Mouse (Mus musculus) MEL-GATA-1-ER (cell line): ENCODE measurements at regions not wholly inside any gene's neighbourhood (a gene's known extent, or its start where the extent isn't known, plus 50 kb on each side); places are given as distances from the start of the nearest gene placed in this dataset.
A peak's percentile ranks its signal among the peaks of the same experiment; 100 is the strongest.

Experiments
- DNase-seq: peaks from one replicate; pipeline ENCODE4 v3.0.0-alpha.2; 2012; ENCODE audit warnings: low read depth; ENCODE audit errors: extremely low read depth

DNA sequence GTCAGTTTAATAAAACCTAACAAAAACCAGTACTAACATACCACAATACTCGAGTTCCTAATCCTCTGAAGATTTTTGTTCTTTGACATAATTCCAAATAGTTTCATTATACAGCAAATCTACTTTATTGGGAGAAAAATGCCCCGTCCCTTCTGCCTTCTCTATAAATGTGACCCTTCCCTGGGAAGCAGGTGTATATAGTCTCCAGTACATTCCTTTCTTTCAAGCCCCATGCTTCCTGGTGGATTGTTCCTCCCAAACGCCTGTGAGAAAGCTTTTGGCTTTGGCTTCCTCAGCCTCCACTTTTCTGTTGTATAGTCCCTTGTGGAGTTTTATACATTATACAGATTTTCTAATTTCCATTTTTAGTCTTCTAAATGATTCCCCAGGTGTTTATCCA is 1001.8 kb upstream of the Tenm3 start:
- DNase-seq, result no peak

DNA sequence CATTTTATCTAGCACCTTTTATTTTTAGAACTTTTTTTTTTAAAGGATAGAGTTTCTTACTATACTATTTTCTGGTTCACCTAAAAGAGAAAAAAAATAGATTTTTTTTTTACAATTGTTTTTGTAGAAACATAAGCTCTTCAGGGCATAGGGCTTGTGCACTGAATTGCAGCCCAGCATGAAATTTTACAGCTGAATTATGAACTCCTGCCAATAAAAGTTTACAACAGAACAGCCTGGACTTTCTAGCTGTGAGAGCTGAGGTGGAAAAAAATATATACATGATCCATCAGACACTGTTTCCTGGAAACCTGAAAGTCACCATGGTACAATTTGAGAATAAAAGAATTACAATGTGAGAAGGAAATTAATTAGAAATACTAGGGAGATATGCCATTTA is 988.2 kb upstream of the Tenm3 start:
- DNase-seq, result no peak

GRCm38 (mm10) chr8:49829345-49829744 is 985.6 kb upstream of the Tenm3 start:
- DNase-seq, result no peak

GRCm38 (mm10) chr8:49826231-49826630 is 982.5 kb upstream of the Tenm3 start:
- no peak for DNase-seq

DNA sequence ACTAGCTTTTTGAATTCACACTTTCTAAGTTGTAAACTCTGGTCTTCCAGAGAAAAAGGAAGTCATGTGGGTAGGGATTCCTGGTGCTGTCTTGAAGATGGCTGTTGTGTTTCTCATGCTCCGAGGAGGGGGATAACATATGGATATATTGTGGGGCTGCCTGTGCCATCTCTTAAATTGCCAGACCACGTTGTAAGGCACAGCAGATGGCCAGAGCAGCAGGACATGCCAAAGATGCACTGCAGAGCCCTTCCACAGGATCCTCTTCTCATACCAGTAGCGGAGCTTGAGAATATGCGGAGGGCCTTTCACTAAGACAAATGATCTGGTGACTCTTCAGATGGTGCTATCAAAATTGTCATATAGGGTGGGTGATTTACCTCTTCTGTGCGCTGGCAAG is 981.2 kb upstream of the Tenm3 start:
- DNase-seq, result no peak

DNA sequence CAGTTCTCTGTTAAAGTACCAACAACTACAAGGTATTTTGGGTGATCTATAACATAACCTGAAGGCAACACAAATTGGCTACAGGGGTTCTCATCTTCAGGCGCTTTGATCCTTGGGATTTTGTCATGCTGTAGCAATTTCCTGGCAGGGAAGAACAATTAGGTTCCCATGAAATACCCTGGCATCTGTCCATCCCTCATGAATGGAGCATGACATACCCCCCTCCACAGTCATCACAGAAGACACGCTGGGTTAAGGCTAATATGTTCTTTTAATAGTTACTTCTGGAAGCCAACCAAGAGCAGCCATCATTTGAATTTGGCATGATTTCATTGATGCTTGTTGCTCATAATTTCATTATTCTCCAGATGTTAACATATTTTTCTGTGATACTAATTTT is 979.0 kb upstream of the Tenm3 start:
- no peak for DNase-seq

DNA sequence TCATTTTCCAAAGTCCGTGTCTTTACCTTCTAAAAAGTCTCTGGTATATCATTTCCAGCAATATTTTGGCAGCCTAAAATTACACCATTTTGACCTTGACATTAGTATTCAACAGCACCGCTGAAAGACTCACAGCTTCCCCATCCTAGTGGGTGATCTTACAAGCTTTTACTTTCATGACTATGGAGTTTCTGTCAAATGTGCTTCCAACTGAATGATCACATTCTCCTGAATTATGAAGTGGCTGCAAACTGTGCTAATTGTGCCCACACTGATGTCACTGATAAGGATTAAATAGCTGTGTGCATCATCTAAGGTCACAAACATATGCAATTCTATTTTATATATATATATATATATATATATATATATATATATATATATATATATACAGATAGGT is 955.5 kb upstream of the Tenm3 start:
- no peak for DNase-seq

DNA sequence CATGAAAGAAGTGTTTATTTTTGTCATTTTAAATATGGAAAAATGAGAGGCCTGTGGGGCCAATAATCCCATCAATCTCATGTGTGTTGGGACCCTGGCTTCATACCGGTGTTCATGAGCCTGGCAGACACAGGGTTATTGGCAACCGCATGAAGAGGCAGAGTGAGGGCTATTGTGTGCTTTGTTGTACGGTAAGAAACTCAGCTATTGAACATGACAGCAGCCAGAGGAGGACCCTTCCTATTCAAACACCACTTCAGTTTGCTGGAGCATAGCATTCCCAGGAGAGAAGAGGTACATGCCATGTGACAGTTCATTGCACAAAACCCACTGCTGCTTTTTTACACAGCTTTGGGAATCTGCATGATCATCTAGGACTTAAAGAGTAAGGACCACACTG is 953.0 kb upstream of the Tenm3 start:
- DNase-seq, result no peak

DNA sequence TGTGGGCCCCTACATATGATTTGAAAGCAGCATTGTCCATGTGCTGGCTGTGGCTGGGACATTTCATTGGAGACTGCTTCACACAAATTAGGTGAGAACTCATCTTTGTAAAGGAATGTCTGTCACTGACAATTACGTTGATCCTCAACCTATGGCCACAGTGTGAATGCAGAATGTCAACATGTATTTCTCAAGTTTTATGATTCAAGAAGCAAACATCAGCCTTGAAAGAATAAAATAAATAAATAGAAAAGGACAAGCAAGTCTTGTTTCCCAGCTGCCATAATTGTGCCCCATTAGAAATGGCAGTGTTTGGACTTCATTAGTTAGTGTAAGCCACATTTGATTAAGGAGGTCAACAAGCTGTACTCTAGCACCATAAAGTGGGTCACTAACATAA is 950.7 kb upstream of the Tenm3 start:
- DNase-seq, result no peak

GRCm38 (mm10) chr8:49769829-49770228 is 926.1 kb upstream of the Tenm3 start:
- no peak for DNase-seq

- no peak for DNase-seq
These were observed 894.3 kb upstream of the Tenm3 start for GRCm38 (mm10) chr8:49738043-49738442.

- DNase-seq, result no peak
These were observed 885.4 kb upstream of the Tenm3 start for GRCm38 (mm10) chr8:49729156-49729555.

GRCm38 (mm10) chr8:49712371-49712770 is 868.6 kb upstream of the Tenm3 start:
- no peak for DNase-seq

DNA sequence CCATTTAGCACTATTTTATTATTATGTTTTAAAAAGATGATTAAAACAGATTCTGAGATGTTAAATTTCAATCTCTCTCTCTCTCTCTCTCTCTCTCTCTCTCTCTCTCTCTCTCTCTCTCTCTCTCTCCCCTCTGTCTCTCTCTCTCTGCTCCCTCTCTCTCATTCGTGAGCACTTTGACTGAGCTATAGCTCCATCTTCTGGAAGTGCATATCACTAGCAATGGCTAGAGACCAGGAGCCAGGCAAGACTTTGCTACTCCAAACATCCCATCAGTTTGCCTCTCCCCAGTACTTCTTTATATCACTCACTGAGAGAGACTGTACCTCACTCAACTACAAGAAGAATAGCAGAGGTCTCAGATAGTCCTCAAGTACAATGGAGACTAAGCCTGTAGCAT is 865.0 kb upstream of the Tenm3 start:
- no peak for DNase-seq

GRCm38 (mm10) chr8:49699058-49699457 is 855.3 kb upstream of the Tenm3 start:
- DNase-seq, result peak; percentile 36

DNA sequence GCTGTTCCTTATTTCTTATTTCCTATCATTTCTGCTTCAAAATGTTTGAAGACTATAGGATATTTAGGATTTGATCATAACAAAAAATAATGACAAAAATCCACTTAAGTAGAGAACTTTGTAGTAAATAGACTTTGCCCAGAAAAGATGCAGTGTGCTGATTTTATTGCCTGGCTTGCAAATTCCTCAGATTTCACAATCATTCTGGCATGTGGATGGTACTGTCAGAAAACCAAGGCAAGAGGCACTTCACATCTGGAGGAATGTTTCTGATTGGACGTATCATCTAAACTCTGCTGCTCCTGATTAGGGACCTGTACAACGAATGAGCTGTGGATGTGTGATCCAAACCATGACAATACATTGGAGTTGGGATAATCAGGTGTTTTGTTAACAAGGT is 853.0 kb upstream of the Tenm3 start:
- no peak for DNase-seq
